Mouse (Mus musculus) heart, embryonic 12.5 days (tissue): ENCODE data around the gene Ccr6. TPM values are rescaled to one million over a fixed set of nuclear protein-coding genes. Genes with fewer than 3 reads are reported as not detected.
A peak's percentile ranks its signal among the peaks of the same experiment; 100 is the strongest.

Source experiments
- ATAC-seq: fragments of 200-750 bp; cut with Nextera tagmentation; 2 replicates; pipeline ENCODE4 v1.8.0; 2017; ENCODE audit warnings: moderate TSS enrichment, moderate library complexity; ENCODE audit not compliant: insufficient number of reproducible peaks, low FRiP score
- H3K27ac ChIP-seq: fragments of 300-500 bp; sonication (generic); 2 replicates; pipeline ENCODE4 v1.5.1; 2016; ENCODE audit warnings: mild to moderate bottlenecking, moderate library complexity; ENCODE audit not compliant: poor library complexity, severe bottlenecking
- H3K27me3 ChIP-seq: fragments of 300-500 bp; sonication (generic); replicated peaks from 2 replicates; pipeline ENCODE4 v1.6.1; 2016; ENCODE audit warnings: mild to moderate bottlenecking, moderate library complexity
- H3K36me3 ChIP-seq: fragments of 300-500 bp; sonication (generic); 2 replicates; pipeline ENCODE4 v1.6.1; 2016; ENCODE audit warnings: mild to moderate bottlenecking, moderate library complexity
- H3K4me1 ChIP-seq: fragments of 300-500 bp; sonication (generic); replicated peaks from 2 replicates; pipeline ENCODE4 v1.6.1; 2016; ENCODE audit warnings: mild to moderate bottlenecking
- H3K4me2 ChIP-seq: fragments of 300-500 bp; sonication (generic); 2 replicates; pipeline ENCODE4 v1.6.1; 2016; ENCODE audit warnings: mild to moderate bottlenecking, moderate library complexity
- H3K4me3 ChIP-seq: fragments of 300-500 bp; sonication (generic); 2 replicates; pipeline ENCODE4 v1.5.1; 2016; ENCODE audit warnings: mild to moderate bottlenecking
- H3K9ac ChIP-seq: fragments of 300-500 bp; sonication (generic); 2 replicates; pipeline ENCODE4 v1.6.1; 2016; ENCODE audit warnings: mild to moderate bottlenecking, moderate library complexity
- H3K9me3 ChIP-seq: fragments of 300-500 bp; sonication (generic); replicated peaks from 2 replicates; pipeline ENCODE4 v1.6.1; 2016; ENCODE audit warnings: mild to moderate bottlenecking, moderate library complexity
- WGBS: fragments of 180-500 bp; shearing (Covaris S2); methylation state at CpG from one replicate; pipeline ENCODE4 v1.1.7; 2016; 5-methylcytosine and 5-hydroxymethylcytosine counted together
- polyA plus RNA-seq: library from polyadenylated mRNA; unstranded; fragments of >200 nt; fragmentation: Nextera tagmentation; extraction: Ambion mirVana; gene quantifications from 2 replicates; pipeline ENCODE4 v1.2.1, GENCODE M21; 2016

Gene Ccr6
- polyA plus RNA-seq, 1 experiment from 2014 or later, result not detected

DNA sequence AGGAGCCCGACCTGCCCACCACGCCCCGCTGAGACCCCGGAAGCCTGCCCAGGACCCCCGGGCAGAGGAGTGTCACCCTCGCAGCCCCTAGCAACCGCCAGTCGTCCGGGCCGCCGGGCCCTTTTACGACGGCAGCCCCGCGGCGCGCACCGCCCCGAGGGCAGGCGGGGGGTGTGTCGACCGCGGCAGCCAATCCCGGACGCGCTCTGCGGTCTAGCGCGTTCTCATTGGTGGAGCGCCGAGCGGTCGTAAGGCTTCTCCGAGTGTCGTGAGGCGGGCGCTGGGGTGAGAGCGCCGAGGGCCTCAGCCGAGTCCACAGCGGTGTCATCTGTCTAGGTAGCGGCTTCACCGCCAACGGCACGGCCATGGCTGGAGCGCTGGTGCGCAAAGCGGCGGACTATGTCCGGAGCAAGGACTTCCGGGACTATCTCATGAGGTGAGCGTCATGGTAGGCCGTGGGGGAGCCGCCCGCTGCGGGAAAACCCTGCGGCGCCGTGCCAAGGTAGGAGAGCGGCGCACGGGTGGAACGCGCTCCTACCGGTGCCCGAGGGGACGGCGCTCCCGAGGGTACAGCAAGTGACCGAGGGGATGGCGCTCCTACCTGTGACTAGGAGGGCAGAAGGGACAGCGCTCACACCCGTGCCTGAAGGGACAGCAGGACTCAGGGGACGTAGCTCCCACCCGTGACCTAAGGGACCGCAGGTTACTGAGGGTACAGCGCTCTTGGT lies 47.8 kb downstream of the Ccr6 start:
- Histone ChIP-seq H3K27me3 (peaks cover 5% of the 10 kb centered on the region; the same call in 1 of the 2 replicates), H3K4me3 (peak overlapping the region; percentile 69), H3K4me2 (peak overlapping the region; percentile 93), H3K9ac (peak overlapping the region; percentile 85), H3K27ac (peak overlapping the region; percentile 99), H3K9me3 (no peaks in the 10 kb centered on the region), H3K4me1 (peaks cover 6% of the 10 kb centered on the region; the same call in 1 of the 2 replicates), H3K36me3 (no peaks in the 10 kb centered on the region)
- WGBS, result under 1% methylated on average over 77 of the region's 77 CpGs
- ATAC-seq, result peak; percentile 99

- Histone ChIP-seq H3K9ac (peak overlapping the region; percentile 85), H3K4me2 (peak overlapping the region; percentile 93), H3K27ac (peak overlapping the region; percentile 89), H3K4me3 (peak overlapping the region; percentile 69), H3K4me1 (peaks cover 6% of the 10 kb centered on the region; the same call in 1 of the 2 replicates), H3K36me3 (peaks cover 1% of the 10 kb centered on the region; the same call in 1 of the 2 replicates), H3K27me3 (peaks cover 5% of the 10 kb centered on the region; the same call in 1 of the 2 replicates), H3K9me3 (no peaks in the 10 kb centered on the region)
- peak; percentile 14 for ATAC-seq
- WGBS, result under 1% methylated on average over 32 of the region's 32 CpGs
Measured at GRCm38 (mm10) chr17:8284254-8284661, 48.4 kb downstream of the Ccr6 start.

GRCm38 (mm10) chr17:8285056-8285455 lies 49.2 kb downstream of the Ccr6 start:
- no peak for ATAC-seq
- Histone ChIP-seq H3K4me3 (peak overlapping the region; percentile 69), H3K27me3 (peaks cover 1% of the 10 kb centered on the region; the same call in 1 of the 2 replicates), H3K9me3 (no peaks in the 10 kb centered on the region), H3K36me3 (peaks cover 8% of the 10 kb centered on the region; the same call in 1 of the 2 replicates), H3K4me2 (peak overlapping the region; percentile 93), H3K9ac (no peak overlapping the region), H3K4me1 (peaks cover 6% of the 10 kb centered on the region; the same call in 1 of the 2 replicates), H3K27ac (no peak overlapping the region)
- WGBS, result 38% methylated on average over 8 of the region's 8 CpGs

DNA sequence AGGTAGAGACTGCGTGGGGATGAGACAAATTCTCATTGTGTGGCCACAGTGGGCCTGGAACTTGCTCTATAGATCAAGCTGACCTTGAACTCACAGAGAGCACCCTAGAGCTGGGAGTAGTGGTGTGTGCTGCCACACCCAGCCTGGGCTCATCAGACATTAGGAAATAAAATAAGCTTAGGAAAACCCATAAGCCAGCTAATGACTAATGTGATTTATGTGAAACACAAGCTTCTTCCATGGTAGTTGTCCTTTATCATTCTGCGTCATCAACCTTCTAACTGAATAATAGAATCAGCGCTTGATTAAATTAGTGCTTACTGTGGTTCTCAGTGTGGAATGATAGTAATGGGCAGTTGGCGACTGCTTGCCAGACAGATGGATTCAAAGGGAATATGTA lies 51.1 kb downstream of the Ccr6 start:
- Histone ChIP-seq H3K9me3 (no peaks in the 10 kb centered on the region), H3K27ac (no peak overlapping the region), H3K27me3 (no peaks in the 10 kb centered on the region), H3K9ac (no peak overlapping the region), H3K4me2 (no peak overlapping the region), H3K4me1 (peaks cover 6% of the 10 kb centered on the region; the same call in 1 of the 2 replicates), H3K4me3 (no peak overlapping the region), H3K36me3 (peaks cover 12% of the 10 kb centered on the region)
- 87% methylated on average over 4 of the region's 4 CpGs for WGBS
- no peak for ATAC-seq

GRCm38 (mm10) chr17:8289993-8290679 lies 54.3 kb downstream of the Ccr6 start:
- no peak overlapping the region for H3K4me3 ChIP-seq
- H3K27ac ChIP-seq, result no peak overlapping the region
- H3K9ac ChIP-seq, result no peak overlapping the region
- 89% methylated on average over 3 of the region's 3 CpGs for WGBS
- no peak for ATAC-seq
- H3K27me3 ChIP-seq, result no peaks in the 10 kb centered on the region
- peaks cover 12% of the 10 kb centered on the region for H3K36me3 ChIP-seq
- peaks cover 3% of the 10 kb centered on the region; the same call in 1 of the 2 replicates for H3K4me1 ChIP-seq
- no peak overlapping the region for H3K4me2 ChIP-seq
- no peaks in the 10 kb centered on the region for H3K9me3 ChIP-seq

- H3K9ac ChIP-seq, result no peak overlapping the region
- H3K27me3 ChIP-seq, result no peaks in the 10 kb centered on the region
- no peak overlapping the region for H3K4me3 ChIP-seq
- no peak overlapping the region for H3K4me2 ChIP-seq
- H3K9me3 ChIP-seq, result no peaks in the 10 kb centered on the region
- no peaks in the 10 kb centered on the region for H3K4me1 ChIP-seq
- H3K27ac ChIP-seq, result no peak overlapping the region
- ATAC-seq, result no peak
- H3K36me3 ChIP-seq, result peaks cover 15% of the 10 kb centered on the region
Measured at GRCm38 (mm10) chr17:8290736-8291135, 54.9 kb downstream of the Ccr6 start.

GRCm38 (mm10) chr17:8295825-8296224 lies 60.0 kb downstream of the Ccr6 start:
- peaks cover 14% of the 10 kb centered on the region for H3K36me3 ChIP-seq
- H3K27me3 ChIP-seq, result no peaks in the 10 kb centered on the region
- no peak overlapping the region for H3K9ac ChIP-seq
- H3K9me3 ChIP-seq, result no peaks in the 10 kb centered on the region
- no peaks in the 10 kb centered on the region for H3K4me1 ChIP-seq
- no peak overlapping the region for H3K4me2 ChIP-seq
- no peak for ATAC-seq
- H3K4me3 ChIP-seq, result no peak overlapping the region
- H3K27ac ChIP-seq, result no peak overlapping the region

DNA sequence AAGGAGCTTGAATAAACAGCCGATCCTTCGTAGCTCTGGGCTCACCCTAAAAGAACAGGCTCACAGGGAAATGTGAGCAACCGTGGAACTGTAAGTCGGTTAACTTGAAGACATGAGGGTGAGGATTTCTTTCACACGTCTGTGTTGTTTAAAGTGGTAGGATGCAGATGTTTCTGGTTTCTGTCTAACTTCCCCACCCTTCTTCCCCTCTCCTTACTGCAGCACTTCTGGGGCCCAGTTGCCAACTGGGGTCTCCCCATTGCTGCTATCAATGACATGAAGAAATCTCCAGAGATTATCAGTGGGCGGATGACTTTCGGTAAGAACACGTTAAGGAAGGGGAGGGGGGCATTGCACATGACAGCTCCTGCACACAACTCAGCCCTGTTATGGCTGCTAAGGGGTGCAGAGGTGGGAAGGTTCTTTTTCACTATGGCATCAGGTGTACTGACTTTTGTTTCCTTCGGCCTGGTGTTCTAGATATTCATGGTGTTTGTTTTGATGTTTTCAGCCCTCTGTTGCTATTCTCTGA lies 60.5 kb downstream of the Ccr6 start:
- Histone ChIP-seq H3K9ac (no peak overlapping the region), H3K4me1 (no peaks in the 10 kb centered on the region), H3K9me3 (no peaks in the 10 kb centered on the region), H3K4me3 (no peak overlapping the region), H3K36me3 (peaks cover 14% of the 10 kb centered on the region), H3K27me3 (no peaks in the 10 kb centered on the region), H3K27ac (no peak overlapping the region), H3K4me2 (no peak overlapping the region)
- ATAC-seq, result no peak
- WGBS, result 79% methylated on average over 9 of the region's 9 CpGs

DNA sequence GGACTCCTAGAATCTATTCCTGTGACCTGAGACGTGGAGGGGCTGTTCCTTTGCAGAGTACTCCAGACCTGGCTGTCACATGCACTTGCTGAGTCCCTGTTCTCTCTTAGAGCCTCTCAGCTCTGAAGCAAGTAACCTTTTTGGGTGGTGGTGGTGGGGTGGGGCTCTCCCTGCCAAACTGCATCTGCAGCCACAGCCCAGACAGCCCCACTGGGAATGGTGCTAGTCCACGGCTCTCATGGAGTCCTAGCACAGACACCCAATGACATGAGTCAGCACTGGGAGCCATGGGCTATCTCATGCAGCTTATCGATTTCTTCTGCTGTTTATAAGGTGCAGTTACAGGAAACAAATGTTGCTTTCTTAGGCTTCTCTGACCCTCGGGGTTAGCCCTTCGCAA lies 61.9 kb downstream of the Ccr6 start:
- WGBS, result 78% methylated on average over 5 of the region's 5 CpGs
- Histone ChIP-seq H3K9me3 (no peaks in the 10 kb centered on the region), H3K4me2 (no peak overlapping the region), H3K27me3 (no peaks in the 10 kb centered on the region), H3K36me3 (peaks cover 14% of the 10 kb centered on the region), H3K4me1 (no peaks in the 10 kb centered on the region), H3K9ac (no peak overlapping the region), H3K4me3 (no peak overlapping the region), H3K27ac (no peak overlapping the region)
- ATAC-seq, result no peak

GRCm38 (mm10) chr17:8298281-8298680 lies 62.4 kb downstream of the Ccr6 start:
- H3K9me3 ChIP-seq, result no peaks in the 10 kb centered on the region
- no peak overlapping the region for H3K27ac ChIP-seq
- H3K4me3 ChIP-seq, result no peak overlapping the region
- no peak for ATAC-seq
- no peak overlapping the region for H3K4me2 ChIP-seq
- H3K4me1 ChIP-seq, result no peaks in the 10 kb centered on the region
- no peak overlapping the region for H3K9ac ChIP-seq
- no peaks in the 10 kb centered on the region for H3K27me3 ChIP-seq
- 91% methylated on average over 2 of the region's 2 CpGs for WGBS
- H3K36me3 ChIP-seq, result peaks cover 14% of the 10 kb centered on the region

GRCm38 (mm10) chr17:8299524-8299923 lies 63.7 kb downstream of the Ccr6 start:
- Histone ChIP-seq H3K4me1 (no peaks in the 10 kb centered on the region), H3K4me2 (no peak overlapping the region), H3K9me3 (no peaks in the 10 kb centered on the region), H3K9ac (no peak overlapping the region), H3K4me3 (no peak overlapping the region), H3K27ac (no peak overlapping the region), H3K36me3 (peaks cover 14% of the 10 kb centered on the region), H3K27me3 (peaks cover 4% of the 10 kb centered on the region; the same call in 1 of the 2 replicates)
- no peak for ATAC-seq
